8 mouse cellular contexts compared by ENCODE assay signal in genomic region chr16:5146367-5147036, GRCm38 (mm10). TPM values are rescaled to one million over a fixed set of nuclear protein-coding genes. Genes with fewer than 3 reads are reported as not detected.
DNase-seq lines count a peak whose midpoint lies in the region; ATAC-seq and TF ChIP-seq lines count a peak whose summit lies in the region.

No protein-coding gene starts in this region.

- TF ChIP-seq POLR2A in embryonic fibroblast, embryonic 13.5 days (IDR thresholded peaks at IDR 0.05; ENCODE audit: low read depth, low read length) = no peak

- peak; percentile 72 for ATAC-seq in heart, embryonic 14.5 days (ENCODE audit: insufficient number of reproducible peaks, insufficient read depth, low FRiP score, low read depth)
- peak; percentile 97 for ATAC-seq in kidney, embryonic 16.5 days (ENCODE audit: low FRiP score, low TSS enrichment)
- peak; percentile 94 for ATAC-seq in liver, embryonic 16.5 days (ENCODE audit: low read depth)
- ATAC-seq in neural tube, embryonic 13.5 days (ENCODE audit: low read depth) = peak; percentile 74

- peak overlapping the region; percentile 27; the same call in 1 of the 2 replicates for H3K9ac ChIP-seq in ES-E14 (ENCODE audit: insufficient read depth, low read depth, low read length, poor library complexity, severe bottlenecking)
- no peak overlapping the region for H3K9ac ChIP-seq in heart, embryonic 14.5 days (ENCODE audit: low read length)
- H3K9ac ChIP-seq in kidney, embryonic 16.5 days (replicated peaks; ENCODE audit: low read length) = no peak overlapping the region; the same call in 1 of the 2 replicates
- H3K9ac ChIP-seq in liver, embryonic 16.5 days (ENCODE audit: low read depth, low read length) = no peak overlapping the region
- peak overlapping the region; percentile 65 for H3K9ac ChIP-seq in neural tube, embryonic 13.5 days

- whole genome bisulfite sequencing in heart, embryonic 14.5 days = 2% methylated on average over 25 of the region's 26 CpGs
- WGBS in kidney, embryonic 16.5 days = 2% methylated on average over 26 of the region's 26 CpGs
- WGBS in liver, embryonic 16.5 days (ENCODE audit: insufficient replicate concordance) = 2% methylated on average over 26 of the region's 26 CpGs
- under 1% methylated on average over 26 of the region's 26 CpGs for WGBS in neural tube, embryonic 13.5 days

- in situ Hi-C loops in ES-E14 (cut with MboI; ENCODE audit: low sequenced_read_pairs in 2 of 2, unreplicated experiment in 2 of 2) = no loop called here

- no peaks in the 10 kb centered on the region for H3K36me3 ChIP-seq in ES-E14 (ENCODE audit: control insufficient read depth, insufficient read depth, low read length, poor library complexity, severe bottlenecking)
- H3K36me3 ChIP-seq in heart, embryonic 14.5 days (ENCODE audit: control insufficient read depth, insufficient read depth, low read length) = no peaks in the 10 kb centered on the region
- no peaks in the 10 kb centered on the region for H3K36me3 ChIP-seq in kidney, embryonic 16.5 days (ENCODE audit: insufficient read depth, low read length)
- H3K36me3 ChIP-seq in liver, embryonic 16.5 days (ENCODE audit: control insufficient read depth, insufficient read depth) = no peaks in the 10 kb centered on the region
- no peaks in the 10 kb centered on the region for H3K36me3 ChIP-seq in neural tube, embryonic 13.5 days

- DNase-seq in ES-E14 (ENCODE audit: low read depth, low spot score) = peak; percentile 81
- peak; percentile 88 for DNase-seq in brain, adult 2 months (ENCODE audit: low read depth, low spot score)
- peak; percentile 57 for DNase-seq in urinary bladder, postnatal 25 days (ENCODE audit: low spot score)

- peak overlapping the region; percentile 54 to 83 for H3K4me3 ChIP-seq in ES-E14 (ENCODE audit: insufficient read depth in 1 of 2, low read depth in 1 of 2, low read length in 2 of 2, poor library complexity in 1 of 2, severe bottlenecking in 1 of 2)
- peak overlapping the region; percentile 37 for H3K4me3 ChIP-seq in embryonic fibroblast, embryonic 13.5 days (ENCODE audit: insufficient read depth, low read length)
- peak overlapping the region; percentile 30 to 42 for H3K4me3 ChIP-seq in heart, embryonic 14.5 days (ENCODE audit: control insufficient read depth in 1 of 2, insufficient read depth in 1 of 2, low read depth in 1 of 2, low read length in 2 of 2)
- peak overlapping the region; percentile 41 for H3K4me3 ChIP-seq in kidney, embryonic 16.5 days (ENCODE audit: low read length)
- H3K4me3 ChIP-seq in liver, embryonic 16.5 days (ENCODE audit: low read depth, low read length) = peak overlapping the region; percentile 37
- peak overlapping the region; percentile 41 for H3K4me3 ChIP-seq in neural tube, embryonic 13.5 days

- H3K9me3 ChIP-seq in ES-E14 (ENCODE audit: control insufficient read depth, insufficient read depth, low read depth, low read length) = no peaks in the 10 kb centered on the region
- H3K9me3 ChIP-seq in heart, embryonic 14.5 days (ENCODE audit: control insufficient read depth, low read length) = no peaks in the 10 kb centered on the region
- no peaks in the 10 kb centered on the region for H3K9me3 ChIP-seq in kidney, embryonic 16.5 days (ENCODE audit: low read length)
- no peaks in the 10 kb centered on the region for H3K9me3 ChIP-seq in liver, embryonic 16.5 days (replicated peaks; ENCODE audit: control insufficient read depth, low read length)
- no peaks in the 10 kb centered on the region for H3K9me3 ChIP-seq in neural tube, embryonic 13.5 days

- peaks cover 0 to 5% of the 10 kb centered on the region in 2 experiments; a peak in 2 of 4 replicates for H3K4me1 ChIP-seq in ES-E14 (ENCODE audit: control insufficient read depth in 2 of 2, insufficient read depth in 2 of 2, low read length in 2 of 2, poor library complexity in 1 of 2)
- H3K4me1 ChIP-seq in embryonic fibroblast, embryonic 13.5 days (ENCODE audit: control insufficient read depth, insufficient read depth, low read length) = peaks cover 2% of the 10 kb centered on the region; the same call in 1 of the 2 replicates
- H3K4me1 ChIP-seq in heart, embryonic 14.5 days (ENCODE audit: control insufficient read depth in 2 of 2, insufficient read depth in 2 of 2, low read length in 2 of 2) = peaks cover 5 to 10% of the 10 kb centered on the region in 2 experiments; a peak in 3 of 4 replicates
- peaks cover 10% of the 10 kb centered on the region for H3K4me1 ChIP-seq in kidney, embryonic 16.5 days (ENCODE audit: insufficient read depth, low read length)
- peaks cover 4% of the 10 kb centered on the region for H3K4me1 ChIP-seq in liver, embryonic 16.5 days (ENCODE audit: control insufficient read depth, low read depth, low read length)
- H3K4me1 ChIP-seq in neural tube, embryonic 13.5 days (replicated peaks) = peaks cover 19% of the 10 kb centered on the region

- H3K4me2 ChIP-seq in heart, embryonic 14.5 days (ENCODE audit: low read length) = peak overlapping the region; percentile 72
- peak overlapping the region; percentile 65 for H3K4me2 ChIP-seq in kidney, embryonic 16.5 days (replicated peaks; ENCODE audit: low read depth, low read length)
- peak overlapping the region; percentile 63 for H3K4me2 ChIP-seq in liver, embryonic 16.5 days (ENCODE audit: low read depth, low read length)
- H3K4me2 ChIP-seq in neural tube, embryonic 13.5 days = peak overlapping the region; percentile 68

- no peak for TF ChIP-seq CTCF in embryonic fibroblast, embryonic 13.5 days (IDR thresholded peaks at IDR 0.05; ENCODE audit: borderline replicate concordance, insufficient read depth, low read length)

- H3K27ac ChIP-seq in ES-E14 (ENCODE audit: insufficient read depth, low read depth, low read length, poor library complexity, severe bottlenecking) = no peak overlapping the region
- no peak overlapping the region for H3K27ac ChIP-seq in embryonic fibroblast, embryonic 13.5 days (ENCODE audit: insufficient read depth, low read length)
- no peak overlapping the region for H3K27ac ChIP-seq in heart, embryonic 14.5 days (replicated peaks in 1 of 2; ENCODE audit: control insufficient read depth in 1 of 2, insufficient read depth in 1 of 2, low read depth in 2 of 2, low read length in 2 of 2)
- no peak overlapping the region for H3K27ac ChIP-seq in kidney, embryonic 16.5 days (ENCODE audit: low read length)
- no peak overlapping the region for H3K27ac ChIP-seq in liver, embryonic 16.5 days (ENCODE audit: low read length)
- no peak overlapping the region for H3K27ac ChIP-seq in neural tube, embryonic 13.5 days (replicated peaks)

- peaks cover 29% of the 10 kb centered on the region; the same call in 1 of the 2 replicates for H3K27me3 ChIP-seq in heart, embryonic 14.5 days (ENCODE audit: control insufficient read depth, insufficient read depth, low read length)
- H3K27me3 ChIP-seq in kidney, embryonic 16.5 days (ENCODE audit: insufficient read depth, low read length) = peaks cover 19% of the 10 kb centered on the region; the same call in 1 of the 2 replicates
- H3K27me3 ChIP-seq in liver, embryonic 16.5 days (ENCODE audit: control insufficient read depth, insufficient read depth, low read depth, low read length) = peaks cover 18% of the 10 kb centered on the region
- peaks cover 49% of the 10 kb centered on the region for H3K27me3 ChIP-seq in neural tube, embryonic 13.5 days

TF ChIP-seq in ES-E14, 5 proteins besides CTCF, POLR2A, EP300 and RAD21:
- TF ChIP-seq MAFK (IDR thresholded peaks at IDR 0.05; ENCODE audit: insufficient read depth, low read depth, low read length) = no peak
- TF ChIP-seq ZNF384 (IDR thresholded peaks at IDR 0.05; ENCODE audit: low read depth, low read length) = peak; percentile 85
- TF ChIP-seq HCFC1 (IDR thresholded peaks at IDR 0.05; ENCODE audit: borderline replicate concordance, insufficient read depth, low read length) = no peak
- no peak for TF ChIP-seq ZC3H11A (IDR thresholded peaks at IDR 0.05; ENCODE audit: borderline replicate concordance, low read depth, low read length)

RNA-seq across cellular contexts. Expression of gene Sec14l5, which starts 0.4 kb away (rescaled TPM):
- total RNA-seq in ES-E14 (2012; rRNA removed) = 1.3 and 3.1 TPM in 2 replicates
- polyA plus RNA-seq in embryonic fibroblast, embryonic 13.5 days (2011; ENCODE audit: insufficient read length, low read depth, missing spikeins) = not detected in 2 replicates
- polyA plus RNA-seq in heart, embryonic 14.5 days (2014; fragmentation: Nextera tagmentation; extraction: Ambion mirVana) = 0.03 TPM in 1 of 2 replicates, not detected in the other
- 0.06 and 0.09 TPM in 2 replicates for polyA plus RNA-seq in kidney, embryonic 16.5 days (2015; fragmentation: Nextera tagmentation; extraction: Ambion mirVana)
- polyA plus RNA-seq in liver, embryonic 16.5 days (2015; fragmentation: Nextera tagmentation; extraction: Ambion mirVana) = 0.04 and 0.05 TPM in 2 replicates
- 0.54 and 0.63 TPM in 2 replicates for polyA plus RNA-seq in neural tube, embryonic 13.5 days (2015; fragmentation: Nextera tagmentation; extraction: Ambion mirVana)

RNA-seq across cellular contexts. Expression of gene Ppl, which starts 14.3 kb away (rescaled TPM):
- total RNA-seq in ES-E14 (2012; rRNA removed) = 4.1 and 6.0 TPM in 2 replicates
- polyA plus RNA-seq in embryonic fibroblast, embryonic 13.5 days (2011; ENCODE audit: insufficient read length, low read depth, missing spikeins) = 0.20 and 0.33 TPM in 2 replicates
- polyA plus RNA-seq in heart, embryonic 14.5 days (2014; fragmentation: Nextera tagmentation; extraction: Ambion mirVana) = 1.3 and 1.6 TPM in 2 replicates
- polyA plus RNA-seq in kidney, embryonic 16.5 days (2015; fragmentation: Nextera tagmentation; extraction: Ambion mirVana) = 3.2 and 3.4 TPM in 2 replicates
- 0.53 and 0.65 TPM in 2 replicates for polyA plus RNA-seq in liver, embryonic 16.5 days (2015; fragmentation: Nextera tagmentation; extraction: Ambion mirVana)
- 0.18 and 0.39 TPM in 2 replicates for polyA plus RNA-seq in neural tube, embryonic 13.5 days (2015; fragmentation: Nextera tagmentation; extraction: Ambion mirVana)

RNA-seq across cellular contexts. Expression of gene Nagpa, which starts 57.3 kb away (rescaled TPM):
- total RNA-seq in ES-E14 (2012; rRNA removed) = 40.3 and 58.1 TPM in 2 replicates
- polyA plus RNA-seq in embryonic fibroblast, embryonic 13.5 days (2011; ENCODE audit: insufficient read length, low read depth, missing spikeins) = 11.6 and 13.8 TPM in 2 replicates
- 13.1 and 13.7 TPM in 2 replicates for polyA plus RNA-seq in heart, embryonic 14.5 days (2014; fragmentation: Nextera tagmentation; extraction: Ambion mirVana)
- polyA plus RNA-seq in kidney, embryonic 16.5 days (2015; fragmentation: Nextera tagmentation; extraction: Ambion mirVana) = 21.9 and 25.3 TPM in 2 replicates
- 11.7 and 12.2 TPM in 2 replicates for polyA plus RNA-seq in liver, embryonic 16.5 days (2015; fragmentation: Nextera tagmentation; extraction: Ambion mirVana)
- polyA plus RNA-seq in neural tube, embryonic 13.5 days (2015; fragmentation: Nextera tagmentation; extraction: Ambion mirVana) = 11.0 and 11.9 TPM in 2 replicates

Comparison
In these comparisons a context has a peak if more than half of its experiments do, and no peak if none do; other contexts are left out.
1. H3K9ac ChIP-seq: peak in ES-E14 (single experiment) and neural tube, embryonic 13.5 days (single experiment); none in heart, embryonic 14.5 days (single experiment), kidney, embryonic 16.5 days (single experiment) and liver, embryonic 16.5 days (single experiment).
2. Peak in every context shown above with its lines, with median percentiles within 50 percentile points of each other: DNase-seq, H3K4me3 ChIP-seq, ATAC-seq and H3K4me2 ChIP-seq.